Mouse (Mus musculus) T-helper 17 cell (primary cell): ENCODE measurements around the gene Wdr74.

Experiments used
- in situ Hi-C, 2 experiments: fragments of 300-600 bp; cut with MboI, MseI; formaldehyde crosslinking; loops; 1 replicate in 1 of 2; 2 replicates in 1 of 2; pipeline ENCODE4 v1.15.1; 2025; ENCODE audit warnings: high pct_unique_total_duplicates in 2 of 2

Gene Wdr74

GRCm38 (mm10) chr19:8788521-8788920 lies 52.9 kb downstream of the Wdr74 start:
- in situ Hi-C loops = no loop called here

DNA sequence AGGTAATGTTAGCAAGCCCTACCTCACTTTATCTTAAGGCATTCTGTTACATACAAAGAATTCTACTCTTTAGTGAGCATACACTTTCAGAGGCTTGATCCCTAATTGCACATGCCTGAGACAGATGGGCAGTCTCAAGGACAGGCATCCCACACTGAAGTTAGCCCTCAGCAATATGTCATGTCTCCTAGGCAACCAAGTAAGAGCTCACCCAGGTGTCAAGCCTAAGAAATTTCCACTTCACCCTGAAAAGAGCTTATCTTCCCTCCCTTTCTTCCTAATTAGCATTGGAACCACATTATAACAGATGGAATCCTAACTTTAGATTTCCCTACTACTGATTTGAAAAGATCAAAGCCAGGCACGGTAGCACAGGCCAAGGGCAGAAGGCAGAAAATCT lies 53.5 kb downstream of the Wdr74 start:
- in situ Hi-C loops = no loop called here

DNA sequence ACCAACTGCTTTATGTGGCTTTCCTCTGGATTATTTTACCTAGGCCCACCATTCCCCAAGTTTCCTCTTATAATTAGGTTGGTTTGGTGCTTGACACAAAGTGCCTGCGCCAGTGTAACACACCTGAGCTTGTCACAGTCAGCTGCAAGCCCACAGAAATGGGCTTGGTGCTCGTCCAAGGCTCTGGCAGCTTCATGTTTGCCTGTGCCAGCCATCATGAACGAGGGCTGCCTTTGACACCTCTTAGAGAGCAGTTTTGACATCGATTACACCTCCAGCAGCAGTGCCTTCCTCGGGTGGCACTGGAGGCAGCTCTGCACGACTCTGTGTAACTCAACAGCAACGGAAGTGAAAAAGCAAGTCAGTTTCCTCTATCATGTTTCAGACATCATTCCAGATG lies 54.5 kb downstream of the Wdr74 start:
- in situ Hi-C loops = loop anchor here in 1 of 2 experiments (10.0 kb wide), 1 partner anchor 1195 kb away; the partner anchor contains the start of gene Fth1
